Mouse (Mus musculus) kidney, adult 2 months (tissue): ENCODE data around the gene Atg9a.

Experiments used
- CTCF ChIP-seq: fragments of 200-500 bp; conservative IDR thresholded peaks from 2 replicates; pipeline ENCODE4 v1.5.1; 2011; ENCODE audit warnings: low read depth, mild to moderate bottlenecking, control low read depth, low read length, moderate library complexity, mixed read lengths; ENCODE audit not compliant: insufficient read depth, insufficient read length
- POLR2A ChIP-seq: fragments of 200-500 bp; IDR thresholded peaks from one replicate; pipeline ENCODE4 v1.6.1; 2011; ENCODE audit warnings: low read depth, low read length, control low read depth

- TF ChIP-seq POLR2A (no peak), CTCF (no peak)
These were observed 53.5 kb downstream of the Atg9a start for GRCm38 (mm10) chr1:75138448-75138847.
